Mouse (Mus musculus): ENCODE results near the gene Dupd1. TPM values are rescaled to one million over a fixed set of nuclear protein-coding genes. Genes with fewer than 3 reads are reported as not detected.

The Dupd1 gene
- polyA plus RNA-seq (2011; ENCODE audit: insufficient read depth, insufficient read length, low read depth, missing spikeins): not detected in 2 replicates

GRCm38 (mm10) chr14:21714486-21714885 lies at the start of gene Dupd1:
Dupd1 (minus strand) TSS chr14:21714576.
- H3K4me1 ChIP-seq (ENCODE audit: control insufficient read depth, insufficient read depth, low read length): no peaks in the 10 kb centered on the region
- H3K4me3 ChIP-seq (ENCODE audit: low read depth, low read length): no peak within 1 kb of the TSS
- H3K27me3 ChIP-seq (ENCODE audit: control insufficient read depth, insufficient read depth, low read length, poor library complexity, severe bottlenecking): no peaks in the 10 kb centered on the region
- no peaks in the 10 kb centered on the region for H3K9me3 ChIP-seq (replicated peaks; ENCODE audit: control insufficient read depth, insufficient read depth, low read length, poor library complexity, severe bottlenecking)
- H3K27ac ChIP-seq (ENCODE audit: insufficient read depth, low read length): no peak within 1 kb of the TSS
- TF ChIP-seq CTCF (IDR thresholded peaks at IDR 0.05; ENCODE audit: low read depth, low read length) (no peak), EP300 (IDR thresholded peaks at IDR 0.05; ENCODE audit: insufficient read depth, low read depth, low read length) (no peak), POLR2A (IDR thresholded peaks at IDR 0.05; ENCODE audit: insufficient read depth, low read length) (no peak)
- no peak within 1 kb of the TSS for H3K9ac ChIP-seq (ENCODE audit: low read depth, poor library complexity, severe bottlenecking)
- no peaks in the 10 kb centered on the region for H3K36me3 ChIP-seq (ENCODE audit: control insufficient read depth, insufficient read depth, low read length, poor library complexity, severe bottlenecking)

GRCm38 (mm10) chr14:21763736-21764135 lies 49.4 kb upstream of the Dupd1 start:
- Histone ChIP-seq H3K36me3 (ENCODE audit: control insufficient read depth, insufficient read depth, low read length, poor library complexity, severe bottlenecking) (no peaks in the 10 kb centered on the region), H3K4me3 (ENCODE audit: low read depth, low read length) (no peak overlapping the region), H3K4me1 (ENCODE audit: control insufficient read depth, insufficient read depth, low read length) (no peaks in the 10 kb centered on the region), H3K9me3 (replicated peaks; ENCODE audit: control insufficient read depth, insufficient read depth, low read length, poor library complexity, severe bottlenecking) (no peaks in the 10 kb centered on the region), H3K9ac (ENCODE audit: low read depth, poor library complexity, severe bottlenecking) (no peak overlapping the region), H3K27ac (ENCODE audit: insufficient read depth, low read length) (no peak overlapping the region), H3K27me3 (ENCODE audit: control insufficient read depth, insufficient read depth, low read length, poor library complexity, severe bottlenecking) (no peaks in the 10 kb centered on the region)
- TF ChIP-seq EP300 (IDR thresholded peaks at IDR 0.05; ENCODE audit: insufficient read depth, low read depth, low read length) (no peak), POLR2A (IDR thresholded peaks at IDR 0.05; ENCODE audit: insufficient read depth, low read length) (no peak), CTCF (IDR thresholded peaks at IDR 0.05; ENCODE audit: low read depth, low read length) (no peak)

GRCm38 (mm10) chr14:21761560-21761959 lies 47.2 kb upstream of the Dupd1 start:
- Histone ChIP-seq H3K4me3 (ENCODE audit: low read depth, low read length) (no peak overlapping the region), H3K9ac (ENCODE audit: low read depth, poor library complexity, severe bottlenecking) (no peak overlapping the region), H3K9me3 (replicated peaks; ENCODE audit: control insufficient read depth, insufficient read depth, low read length, poor library complexity, severe bottlenecking) (no peaks in the 10 kb centered on the region), H3K27me3 (ENCODE audit: control insufficient read depth, insufficient read depth, low read length, poor library complexity, severe bottlenecking) (no peaks in the 10 kb centered on the region), H3K27ac (ENCODE audit: insufficient read depth, low read length) (no peak overlapping the region), H3K4me1 (ENCODE audit: control insufficient read depth, insufficient read depth, low read length) (no peaks in the 10 kb centered on the region), H3K36me3 (ENCODE audit: control insufficient read depth, insufficient read depth, low read length, poor library complexity, severe bottlenecking) (no peaks in the 10 kb centered on the region)
- TF ChIP-seq EP300 (IDR thresholded peaks at IDR 0.05; ENCODE audit: insufficient read depth, low read depth, low read length): no peak

- no peaks in the 10 kb centered on the region for H3K36me3 ChIP-seq (ENCODE audit: control insufficient read depth, insufficient read depth, low read length, poor library complexity, severe bottlenecking)
- no peaks in the 10 kb centered on the region for H3K27me3 ChIP-seq (ENCODE audit: control insufficient read depth, insufficient read depth, low read length, poor library complexity, severe bottlenecking)
- H3K27ac ChIP-seq (ENCODE audit: insufficient read depth, low read length): no peak overlapping the region
- no peak overlapping the region for H3K4me3 ChIP-seq (ENCODE audit: low read depth, low read length)
- TF ChIP-seq EP300 (IDR thresholded peaks at IDR 0.05; ENCODE audit: insufficient read depth, low read depth, low read length) (no peak), CTCF (IDR thresholded peaks at IDR 0.05; ENCODE audit: low read depth, low read length) (no peak), POLR2A (IDR thresholded peaks at IDR 0.05; ENCODE audit: insufficient read depth, low read length) (no peak)
- H3K9me3 ChIP-seq (replicated peaks; ENCODE audit: control insufficient read depth, insufficient read depth, low read length, poor library complexity, severe bottlenecking): no peaks in the 10 kb centered on the region
- no peak overlapping the region for H3K9ac ChIP-seq (ENCODE audit: low read depth, poor library complexity, severe bottlenecking)
- no peaks in the 10 kb centered on the region for H3K4me1 ChIP-seq (ENCODE audit: control insufficient read depth, insufficient read depth, low read length)
Observed at GRCm38 (mm10) chr14:21753367-21753766, 39.0 kb upstream of the Dupd1 start.

- H3K9ac ChIP-seq (ENCODE audit: low read depth, poor library complexity, severe bottlenecking): no peak overlapping the region
- no peaks in the 10 kb centered on the region for H3K4me1 ChIP-seq (ENCODE audit: control insufficient read depth, insufficient read depth, low read length)
- no peak overlapping the region for H3K27ac ChIP-seq (ENCODE audit: insufficient read depth, low read length)
- no peaks in the 10 kb centered on the region for H3K9me3 ChIP-seq (replicated peaks; ENCODE audit: control insufficient read depth, insufficient read depth, low read length, poor library complexity, severe bottlenecking)
- H3K27me3 ChIP-seq (ENCODE audit: control insufficient read depth, insufficient read depth, low read length, poor library complexity, severe bottlenecking): no peaks in the 10 kb centered on the region
- TF ChIP-seq CTCF (IDR thresholded peaks at IDR 0.05; ENCODE audit: low read depth, low read length): no peak
- TF ChIP-seq EP300 (IDR thresholded peaks at IDR 0.05; ENCODE audit: insufficient read depth, low read depth, low read length): no peak
- no peak for TF ChIP-seq POLR2A (IDR thresholded peaks at IDR 0.05; ENCODE audit: insufficient read depth, low read length)
- no peaks in the 10 kb centered on the region for H3K36me3 ChIP-seq (ENCODE audit: control insufficient read depth, insufficient read depth, low read length, poor library complexity, severe bottlenecking)
- H3K4me3 ChIP-seq (ENCODE audit: low read depth, low read length): no peak overlapping the region
Observed at GRCm38 (mm10) chr14:21752411-21752810, 38.0 kb upstream of the Dupd1 start.

- Histone ChIP-seq H3K36me3 (ENCODE audit: control insufficient read depth, insufficient read depth, low read length, poor library complexity, severe bottlenecking) (no peaks in the 10 kb centered on the region), H3K27me3 (ENCODE audit: control insufficient read depth, insufficient read depth, low read length, poor library complexity, severe bottlenecking) (no peaks in the 10 kb centered on the region), H3K9ac (ENCODE audit: low read depth, poor library complexity, severe bottlenecking) (peak within 1 kb of the TSS; percentile 91), H3K9me3 (replicated peaks; ENCODE audit: control insufficient read depth, insufficient read depth, low read length, poor library complexity, severe bottlenecking) (no peaks in the 10 kb centered on the region), H3K4me1 (ENCODE audit: control insufficient read depth, insufficient read depth, low read length) (no peaks in the 10 kb centered on the region), H3K27ac (ENCODE audit: insufficient read depth, low read length) (peak within 1 kb of the TSS; percentile 66), H3K4me3 (ENCODE audit: low read depth, low read length) (peak within 1 kb of the TSS; percentile 85)
- no peak for TF ChIP-seq POLR2A (IDR thresholded peaks at IDR 0.05; ENCODE audit: insufficient read depth, low read length)
- TF ChIP-seq EP300 (IDR thresholded peaks at IDR 0.05; ENCODE audit: insufficient read depth, low read depth, low read length): no peak
Observed at GRCm38 (mm10) chr14:21750881-21751542, 36.6 kb upstream of the Dupd1 start, which contains the start of gene Dusp13. Dusp13 (minus strand) TSS chr14:21751181.

Data from ES-Bruce4 (cell line).